Mouse (Mus musculus): Measurements from ENCODE around the gene Atp5g2.

DNA sequence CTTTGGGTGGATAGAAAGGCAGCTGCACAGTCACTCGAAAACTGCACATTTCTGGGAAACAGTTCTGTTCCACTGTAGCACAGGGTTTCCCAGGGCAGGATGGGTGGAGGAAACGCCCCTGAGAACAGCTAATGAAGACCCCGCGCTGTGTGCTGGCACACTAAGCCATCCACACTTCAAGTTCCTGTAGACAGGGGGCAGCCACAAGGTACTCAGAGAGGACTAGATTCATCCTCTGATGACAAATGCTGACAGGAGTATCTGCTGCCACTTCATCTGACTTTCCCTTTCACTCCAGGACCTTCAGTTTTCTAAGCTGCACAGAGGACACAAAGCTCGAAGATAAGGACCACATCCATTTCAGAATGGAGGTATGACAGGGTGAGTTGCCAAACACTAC is 32.7 kb upstream of the Atp5g2 start:
- TF ChIP-seq USF1 (IDR thresholded peaks at IDR 0.05; ENCODE audit: low read depth, low read length) (no peak), TBP (IDR thresholded peaks at IDR 0.05; ENCODE audit: low read depth, low read length) (no peak), BHLHE40 (IDR thresholded peaks at IDR 0.05; ENCODE audit: borderline replicate concordance, low read depth, low read length) (no peak), ZKSCAN1 (IDR thresholded peaks at IDR 0.05; ENCODE audit: low read depth, low read length) (no peak), MAX (IDR thresholded peaks at IDR 0.05; ENCODE audit: low read length) (no peak), E2F4 (IDR thresholded peaks at IDR 0.05; ENCODE audit: borderline replicate concordance, low read depth, low read length) (no peak)

Measured in MEL (cell line).